Mouse (Mus musculus): ENCODE data around the gene Washc3. TPM values are rescaled to one million over a fixed set of nuclear protein-coding genes. Genes with fewer than 3 reads are reported as not detected.

Washc3 gene
- 180 and 213 TPM in 2 replicates for polyA plus RNA-seq (2015; fragmentation: Nextera tagmentation; extraction: Ambion mirVana)

GRCm38 (mm10) chr10:88200951-88201638, at the start of gene Washc3:
Gene Washc3, plus strand, starts transcription at chr10:88201093.

Other genes with a start within 250 kb of the Washc3 start
- 0.35 TPM in 1 of 2 replicates, not detected in the other for gene Pmch, start 110.0 kb upstream of the Washc3 start, polyA plus RNA-seq (2015; fragmentation: Nextera tagmentation; extraction: Ambion mirVana)
- gene Parpbp, start 54.2 kb upstream of the Washc3 start, polyA plus RNA-seq (2015; fragmentation: Nextera tagmentation; extraction: Ambion mirVana) = 2.9 TPM in 2 replicates
- 59.3 and 77.7 TPM in 2 replicates for gene Nup37, start 54.1 kb upstream of the Washc3 start, polyA plus RNA-seq (2015; fragmentation: Nextera tagmentation; extraction: Ambion mirVana)
- 3.6 and 4.1 TPM in 2 replicates for gene Dram1, start 178.0 kb downstream of the Washc3 start, polyA plus RNA-seq (2015; fragmentation: Nextera tagmentation; extraction: Ambion mirVana)
- gene Gnptab, start 178.0 kb downstream of the Washc3 start, polyA plus RNA-seq (2015; fragmentation: Nextera tagmentation; extraction: Ambion mirVana) = 8.2 and 10.7 TPM in 2 replicates

Data from adrenal gland, postnatal 0 days (tissue).